Mouse (Mus musculus) ES-E14 (cell line): ENCODE results near the gene Arhgap36. TPM values are rescaled to one million over a fixed set of nuclear protein-coding genes. Genes with fewer than 3 reads are reported as not detected.
A peak's percentile ranks its signal among the peaks of the same experiment; 100 is the strongest.

Experiments
- DNase-seq: peaks from one replicate; pipeline ENCODE4 v3.0.0-alpha.2; 2013; ENCODE audit warnings: low read depth, low spot score
- H3K27ac ChIP-seq: 2 replicates; pipeline ENCODE4 v1.5.1; 2012; ENCODE audit warnings: low read depth, mild to moderate bottlenecking, low read length, moderate library complexity, mixed read lengths; ENCODE audit not compliant: poor library complexity, insufficient read depth, severe bottlenecking
- H3K36me3 ChIP-seq: 2 replicates; pipeline ENCODE4 v1.6.1; 2012; ENCODE audit warnings: mild to moderate bottlenecking, low read length, moderate library complexity, mixed read lengths; ENCODE audit not compliant: control insufficient read depth, poor library complexity, insufficient read depth, severe bottlenecking
- H3K4me1 ChIP-seq, 2 experiments: fragments of 150-350 bp in 1 of 2; sonication (generic) in 1 of 2; 2 replicates each; pipeline ENCODE4 v1.6.1; 2012; ENCODE audit warnings: low read length in 2 of 2, mild to moderate bottlenecking in 1 of 2, mixed read lengths in 1 of 2; ENCODE audit not compliant: control insufficient read depth in 2 of 2, insufficient read depth in 2 of 2, poor library complexity in 1 of 2
- H3K4me3 ChIP-seq, 2 experiments: fragments of 150-350 bp in 1 of 2; sonication (generic) in 1 of 2; 2 replicates each; pipeline ENCODE4 v1.5.1; 2012; ENCODE audit warnings: low read length in 2 of 2, low read depth in 1 of 2, mild to moderate bottlenecking in 1 of 2, mixed read lengths in 1 of 2; ENCODE audit not compliant: insufficient read depth in 1 of 2, poor library complexity in 1 of 2, severe bottlenecking in 1 of 2
- H3K9ac ChIP-seq: 2 replicates; pipeline ENCODE4 v1.6.1; 2012; ENCODE audit warnings: low read depth, mild to moderate bottlenecking, low read length, mixed read lengths; ENCODE audit not compliant: poor library complexity, insufficient read depth, severe bottlenecking
- H3K9me3 ChIP-seq: fragments of 150-350 bp; sonication (generic); 2 replicates; pipeline ENCODE4 v1.6.1; 2012; ENCODE audit warnings: low read depth, mild to moderate bottlenecking, low read length; ENCODE audit not compliant: control insufficient read depth, insufficient read depth
- CHD2 ChIP-seq: IDR thresholded peaks from 2 replicates; pipeline ENCODE4 v1.6.1; 2014; ENCODE audit warnings: mild to moderate bottlenecking, low read depth, low read length, inconsistent platforms
- HCFC1 ChIP-seq: IDR thresholded peaks from 2 replicates; pipeline ENCODE4 v1.6.1; 2012; ENCODE audit warnings: low read length, inconsistent platforms, borderline replicate concordance; ENCODE audit not compliant: insufficient read depth
- MAFK ChIP-seq: IDR thresholded peaks from 2 replicates; pipeline ENCODE4 v1.6.1; 2014; ENCODE audit warnings: mild to moderate bottlenecking, low read depth, low read length, inconsistent platforms; ENCODE audit not compliant: insufficient read depth
- ZC3H11A ChIP-seq: IDR thresholded peaks from 2 replicates; pipeline ENCODE4 v1.6.1; 2012; ENCODE audit warnings: low read depth, mild to moderate bottlenecking, inconsistent platforms, low read length, borderline replicate concordance
- ZNF384 ChIP-seq: IDR thresholded peaks from 2 replicates; pipeline ENCODE4 v1.6.1; 2012; ENCODE audit warnings: low read depth, low read length, inconsistent platforms
- in situ Hi-C, 2 experiments: fragments of 600-800 bp; cut with MboI; formaldehyde crosslinking; loops; one replicate each; pipeline ENCODE4 v1.15.1; 2025; ENCODE audit warnings: low sequenced_read_pairs in 2 of 2, inconsistent platforms in 1 of 2; ENCODE audit not compliant: unreplicated experiment in 2 of 2
- total RNA-seq: library from RNA; depleted of rRNA; stranded (reverse); fragments of 300-350 nt; gene quantifications from 2 replicates; pipeline ENCODE4 v1.2.3, GENCODE M21; 2012; rRNA removed

The Arhgap36 gene
- total RNA-seq: 0.32 and 0.45 TPM in 2 replicates

DNA sequence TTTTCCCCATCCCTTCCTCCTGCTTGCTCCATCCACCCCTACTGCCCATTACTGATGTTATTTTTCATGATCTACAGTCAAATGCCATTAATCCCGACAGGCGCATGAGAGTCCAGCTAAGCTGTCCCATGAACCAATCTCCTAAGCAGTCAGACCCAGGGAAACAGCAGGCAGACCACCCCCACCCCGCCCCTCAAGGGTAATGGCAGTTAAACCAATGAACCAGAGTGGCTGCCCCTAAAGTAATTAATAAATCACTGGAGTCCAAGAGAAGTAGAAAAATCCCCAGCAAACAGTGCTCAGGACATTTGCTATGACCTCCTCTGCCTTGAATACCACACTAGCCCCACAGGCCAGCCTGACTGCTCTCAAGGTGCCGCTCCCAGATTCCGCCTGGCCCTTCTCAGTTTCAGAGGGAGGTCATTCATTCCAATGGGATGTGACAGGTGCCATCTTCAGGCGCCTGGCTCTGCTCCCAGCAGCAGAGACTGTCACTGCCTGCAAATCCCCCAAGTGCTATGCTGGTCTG, at the start of gene Arhgap36:
Arhgap36 (plus strand) TSS at position 504 of the 529 bp plus-strand sequence.
- Histone ChIP-seq H3K36me3 (no peaks in the 10 kb centered on the region), H3K4me3 (no peak within 1 kb of the TSS), H3K9ac (no peak within 1 kb of the TSS), H3K9me3 (no peaks in the 10 kb centered on the region), H3K4me1 (no peaks in the 10 kb centered on the region), H3K27ac (no peak within 1 kb of the TSS)
- in situ Hi-C loops: no loop called here
- no peak for DNase-seq
- TF ChIP-seq ZNF384 (no peak), CHD2 (no peak), HCFC1 (no peak), MAFK (no peak), ZC3H11A (no peak)

DNA sequence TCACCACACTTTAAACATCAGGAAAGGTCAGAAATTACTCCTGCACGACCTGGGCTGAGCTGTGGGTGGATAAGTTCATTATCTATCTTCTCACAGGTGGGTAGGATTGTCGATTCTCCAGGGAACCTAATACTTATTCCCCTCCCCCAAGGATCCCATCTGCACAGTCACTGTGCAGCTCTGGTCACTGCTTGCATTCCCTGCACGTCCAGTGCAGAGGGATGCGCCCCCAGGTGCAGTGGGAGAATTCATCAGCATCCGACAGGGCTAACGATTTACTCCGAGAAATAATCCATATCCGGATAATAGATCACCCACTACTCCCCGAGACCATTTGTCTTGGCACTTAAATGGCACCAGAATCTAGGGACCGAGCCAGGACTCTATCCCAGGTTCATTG, 6.0 kb upstream of the Arhgap36 start:
- in situ Hi-C loops: no loop called here
- no peaks in the 10 kb centered on the region for H3K36me3 ChIP-seq
- H3K9ac ChIP-seq: no peak overlapping the region
- no peak for DNase-seq
- no peak overlapping the region for H3K27ac ChIP-seq
- H3K4me3 ChIP-seq: no peak overlapping the region
- no peaks in the 10 kb centered on the region for H3K9me3 ChIP-seq
- H3K4me1 ChIP-seq: no peaks in the 10 kb centered on the region
- TF ChIP-seq ZNF384 (no peak), ZC3H11A (no peak), HCFC1 (no peak), MAFK (no peak), CHD2 (no peak)

DNA sequence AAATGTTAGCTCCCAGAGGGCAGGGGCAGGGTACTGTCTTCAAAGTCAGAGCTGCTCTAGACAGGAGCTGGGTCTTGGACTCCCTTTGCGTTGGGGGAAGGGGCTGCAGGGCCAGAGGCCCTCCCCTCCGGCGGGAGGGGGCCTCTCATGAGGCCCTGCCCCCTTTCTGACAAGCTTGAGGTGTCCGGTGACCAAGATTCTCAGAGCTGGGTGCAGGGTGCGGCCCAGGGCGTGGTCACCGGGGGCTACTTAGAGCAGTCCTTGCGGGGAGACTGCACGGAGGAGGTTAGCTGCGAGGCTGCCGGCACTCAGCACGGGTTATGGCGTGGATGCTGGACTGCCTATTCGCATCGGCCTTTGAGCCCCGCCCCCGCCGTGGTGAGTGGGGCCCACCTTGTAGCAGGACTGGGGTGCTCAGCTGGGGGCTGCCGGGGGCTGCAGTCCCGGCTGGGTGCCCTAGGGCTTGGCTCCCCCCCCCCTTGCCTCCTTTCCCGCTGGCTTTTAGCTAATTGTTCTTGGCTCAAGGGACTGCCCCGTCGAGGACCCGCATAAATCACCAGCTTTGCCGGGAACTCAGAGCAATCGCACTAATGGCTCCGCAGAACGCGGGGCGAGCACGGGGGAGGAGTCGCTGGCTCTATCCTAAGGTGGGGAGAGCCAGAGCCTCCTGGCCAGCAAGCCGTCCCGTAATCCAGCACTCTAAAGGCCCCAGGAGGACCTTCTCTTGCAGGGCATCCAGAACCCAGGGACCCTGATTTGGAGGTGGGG, 6.7 kb downstream of the Arhgap36 start:
- Histone ChIP-seq H3K9ac (no peak overlapping the region), H3K9me3 (no peaks in the 10 kb centered on the region), H3K4me3 (peak overlapping the region; percentile 40 to 54; a peak in 2 of 4 replicates), H3K27ac (no peak overlapping the region), H3K4me1 (no peaks in the 10 kb centered on the region), H3K36me3 (no peaks in the 10 kb centered on the region)
- no peak for TF ChIP-seq ZC3H11A
- TF ChIP-seq ZNF384: no peak
- TF ChIP-seq MAFK: no peak
- TF ChIP-seq CHD2: no peak
- no peak for TF ChIP-seq HCFC1
- no peak for DNase-seq
- in situ Hi-C loops: no loop called here

DNA sequence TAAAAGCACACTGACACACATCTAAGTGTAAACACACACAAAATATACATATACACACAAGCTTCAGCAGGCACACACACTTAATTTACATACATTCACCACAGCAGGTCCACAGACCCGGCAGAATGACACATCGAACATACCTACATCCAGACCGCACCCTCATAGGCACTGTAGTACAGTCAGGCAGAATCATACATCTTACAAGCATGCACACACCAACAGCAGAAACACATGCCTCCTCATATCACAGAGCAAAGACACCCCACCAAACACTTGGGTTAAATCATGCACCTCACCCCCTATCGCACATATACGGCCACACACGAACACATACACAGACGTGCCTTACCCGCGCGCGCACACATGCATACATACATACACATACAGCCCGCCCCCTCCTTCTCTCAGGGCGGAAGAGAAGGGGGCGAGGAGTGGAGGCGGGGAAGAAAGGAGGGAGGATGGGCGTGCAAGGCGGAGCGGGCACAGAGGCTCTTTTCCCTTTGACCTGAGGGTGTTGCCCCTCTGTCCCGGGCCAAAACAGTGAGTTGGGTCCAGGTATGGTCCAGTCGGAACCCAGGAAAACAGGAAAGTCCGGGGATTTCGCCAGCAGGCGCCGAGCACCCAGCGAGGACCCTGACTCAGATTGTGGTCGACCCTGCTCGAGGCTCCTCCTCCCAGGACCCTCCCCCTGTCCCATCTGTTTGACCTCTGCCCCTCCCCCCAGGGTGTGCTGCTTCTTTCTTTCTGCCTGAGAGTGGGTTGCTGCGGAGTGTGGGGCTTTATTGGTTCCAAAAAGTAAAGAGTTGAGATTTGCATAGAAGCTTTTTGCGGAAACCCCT, 16.4 kb downstream of the Arhgap36 start:
- DNase-seq: no peak
- Histone ChIP-seq H3K4me1 (no peaks in the 10 kb centered on the region), H3K9me3 (no peaks in the 10 kb centered on the region), H3K27ac (no peak overlapping the region), H3K36me3 (no peaks in the 10 kb centered on the region), H3K9ac (no peak overlapping the region), H3K4me3 (peak overlapping the region; percentile 44 to 46; a peak in 3 of 4 replicates)
- in situ Hi-C loops: no loop called here
- TF ChIP-seq CHD2: no peak
- no peak for TF ChIP-seq HCFC1
- no peak for TF ChIP-seq ZC3H11A
- TF ChIP-seq ZNF384: no peak
- no peak for TF ChIP-seq MAFK
